Mouse (Mus musculus) C2C12 (cell line): ENCODE data around the gene Utp3. TPM values are rescaled to one million over a fixed set of nuclear protein-coding genes. Genes with fewer than 3 reads are reported as not detected.

Experiments
- H3K27me3 ChIP-seq: one replicate; pipeline ENCODE4 v1.6.1; 2011; ENCODE audit not compliant: control insufficient read depth, insufficient read depth, insufficient read length
- H3K36me3 ChIP-seq: one replicate; pipeline ENCODE4 v1.6.1; 2011; ENCODE audit not compliant: control insufficient read depth, insufficient read depth
- H3K4me3 ChIP-seq: one replicate; pipeline ENCODE4 v1.5.1; 2011; ENCODE audit warnings: mild to moderate bottlenecking, control low read depth; ENCODE audit not compliant: poor library complexity, insufficient read depth, severe bottlenecking
- H3K79me2 ChIP-seq: one replicate; pipeline ENCODE4 v1.6.1; 2011; ENCODE audit not compliant: control insufficient read depth, insufficient read depth
- H3K79me3 ChIP-seq: one replicate; pipeline ENCODE4 v1.6.1; 2011; ENCODE audit warnings: low read depth, control low read depth
- H3ac ChIP-seq: one replicate; pipeline ENCODE3; 2011; ENCODE audit warnings: low read depth; ENCODE audit not compliant: control insufficient read depth, insufficient read length
- CEBPB ChIP-seq: IDR thresholded peaks from one replicate; pipeline ENCODE4 v1.6.1; 2011; ENCODE audit warnings: low read depth, mild to moderate bottlenecking, control low read depth, moderate library complexity
- CTCF ChIP-seq: IDR thresholded peaks from one replicate; pipeline ENCODE4 v1.5.1; 2011; ENCODE audit not compliant: control insufficient read depth, insufficient read depth, insufficient read length
- FOSL1 ChIP-seq: IDR thresholded peaks from one replicate; pipeline ENCODE4 v1.8.0; 2011; ENCODE audit warnings: mild to moderate bottlenecking, low read length; ENCODE audit not compliant: poor library complexity, insufficient read depth, severe bottlenecking
- MAX ChIP-seq: IDR thresholded peaks from one replicate; pipeline ENCODE4 v1.6.1; 2011; ENCODE audit warnings: mild to moderate bottlenecking, control low read depth
- MYOD1 ChIP-seq: IDR thresholded peaks from one replicate; pipeline ENCODE4 v1.6.1; 2011; ENCODE audit warnings: low read depth; ENCODE audit not compliant: control insufficient read depth, insufficient read length
- MYOG ChIP-seq: IDR thresholded peaks from one replicate; pipeline ENCODE4 v1.6.1; 2011; ENCODE audit not compliant: control insufficient read depth, insufficient read length; ENCODE audit errors: extremely low read depth
- USF1 ChIP-seq: IDR thresholded peaks from one replicate; pipeline ENCODE4 v1.6.1; 2011; ENCODE audit warnings: low read depth, mild to moderate bottlenecking, control low read depth, moderate library complexity
- polyA plus RNA-seq: library from polyadenylated mRNA; unstranded; fragments of >200 nt; fragmentation: generic; extraction: Trizol; gene quantifications from one replicate; pipeline ENCODE4 v1.2.1, GENCODE M21; 2012; ENCODE audit warnings: missing spikeins

The Utp3 gene
- polyA plus RNA-seq, 1 experiment, result 43.7 TPM

GRCm38 (mm10) chr5:88581343-88581742 is 27.1 kb downstream of the Utp3 start:
- Histone ChIP-seq H3K4me3 (no peak overlapping the region), H3K36me3 (no peaks in the 10 kb centered on the region), H3K27me3 (no peaks in the 10 kb centered on the region), H3ac (no peak overlapping the region), H3K79me2 (peaks cover 10% of the 10 kb centered on the region), H3K79me3 (no peaks in the 10 kb centered on the region)
- TF ChIP-seq MYOG, result no peak

GRCm38 (mm10) chr5:88583271-88584031 is 29.2 kb downstream of the Utp3 start:
- Histone ChIP-seq H3ac (no peak overlapping the region), H3K4me3 (no peak overlapping the region), H3K36me3 (no peaks in the 10 kb centered on the region), H3K27me3 (no peaks in the 10 kb centered on the region), H3K79me2 (peaks cover 13% of the 10 kb centered on the region), H3K79me3 (no peaks in the 10 kb centered on the region)
- TF ChIP-seq FOSL1, result no peak
- TF ChIP-seq USF1, result peak; percentile 45

GRCm38 (mm10) chr5:88584061-88584460 is 29.8 kb downstream of the Utp3 start:
- no peak overlapping the region for H3ac ChIP-seq
- H3K27me3 ChIP-seq, result no peaks in the 10 kb centered on the region
- H3K4me3 ChIP-seq, result no peak overlapping the region
- H3K79me2 ChIP-seq, result peaks cover 13% of the 10 kb centered on the region
- TF ChIP-seq MAX (no peak), CTCF (no peak), FOSL1 (no peak), USF1 (no peak)
- H3K79me3 ChIP-seq, result no peaks in the 10 kb centered on the region
- H3K36me3 ChIP-seq, result no peaks in the 10 kb centered on the region

GRCm38 (mm10) chr5:88586407-88587174 is 32.3 kb downstream of the Utp3 start:
- H3K36me3 ChIP-seq, result no peaks in the 10 kb centered on the region
- H3K79me3 ChIP-seq, result no peaks in the 10 kb centered on the region
- no peaks in the 10 kb centered on the region for H3K27me3 ChIP-seq
- peaks cover 13% of the 10 kb centered on the region for H3K79me2 ChIP-seq
- TF ChIP-seq MAX (no peak), FOSL1 (no peak), MYOD1 (no peak), USF1 (no peak), MYOG (no peak), CEBPB (no peak), CTCF (no peak)
- H3ac ChIP-seq, result no peak overlapping the region
- no peak overlapping the region for H3K4me3 ChIP-seq

DNA sequence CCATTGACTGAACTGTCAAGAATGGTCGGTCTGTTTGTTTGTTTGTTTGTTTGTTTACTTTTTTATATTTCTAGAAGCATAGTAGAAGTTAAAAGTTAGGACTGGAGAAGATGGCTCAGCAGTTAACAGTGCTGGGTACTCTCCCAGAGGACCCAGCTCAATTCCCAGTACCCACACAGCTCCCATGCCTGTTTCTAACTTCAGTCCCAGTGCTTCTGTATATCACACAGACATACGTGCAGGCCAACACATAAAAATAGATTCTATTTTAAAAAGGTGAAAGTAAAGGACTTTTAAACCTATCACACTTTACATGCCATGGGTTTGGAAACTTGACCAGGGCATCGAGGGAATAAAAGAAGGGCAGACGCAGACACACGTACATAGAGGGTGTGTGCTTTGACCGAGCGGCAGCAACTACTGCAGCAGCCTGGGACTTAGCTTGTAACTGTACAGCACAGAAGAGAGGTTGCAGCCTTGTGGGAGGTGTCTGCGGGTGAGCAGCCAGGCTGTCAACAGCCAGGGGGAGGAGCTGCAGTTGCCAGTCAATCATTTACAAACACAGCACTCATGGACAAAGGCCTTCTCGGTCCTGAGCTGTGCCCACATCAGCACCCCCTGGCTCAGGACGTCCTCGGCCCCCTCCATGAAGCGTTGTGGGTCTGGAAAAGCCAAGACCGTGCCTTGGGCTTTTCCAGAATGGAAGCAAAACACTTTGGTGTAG is 33.1 kb downstream of the Utp3 start:
- Histone ChIP-seq H3ac (no peak overlapping the region), H3K4me3 (no peak overlapping the region), H3K79me3 (no peaks in the 10 kb centered on the region), H3K36me3 (no peaks in the 10 kb centered on the region), H3K27me3 (no peaks in the 10 kb centered on the region), H3K79me2 (peaks cover 9% of the 10 kb centered on the region)
- no peak for TF ChIP-seq FOSL1
- TF ChIP-seq USF1, result no peak
- TF ChIP-seq MYOG, result no peak
- no peak for TF ChIP-seq CTCF
- TF ChIP-seq MYOD1, result no peak
- TF ChIP-seq MAX, result no peak
- TF ChIP-seq CEBPB, result no peak

DNA sequence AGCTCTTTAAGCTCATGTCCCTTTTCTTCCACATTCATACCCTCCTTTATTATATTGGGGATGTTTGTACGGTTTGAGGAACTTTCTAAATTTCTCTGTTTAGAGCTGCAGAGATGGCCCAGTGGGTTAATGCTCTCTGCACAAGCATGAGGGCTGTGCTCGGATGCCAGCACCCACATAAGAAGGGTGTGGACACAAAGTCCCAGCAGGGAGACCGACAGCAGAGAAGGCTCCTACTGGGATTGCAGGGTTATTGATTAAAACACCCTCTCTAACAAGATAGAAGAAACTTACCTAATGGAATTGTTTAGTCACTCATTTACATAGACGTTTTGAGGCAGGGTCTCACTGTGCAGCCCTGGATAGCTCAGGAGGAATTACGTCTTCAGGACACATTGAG is 34.2 kb downstream of the Utp3 start:
- no peaks in the 10 kb centered on the region for H3K79me3 ChIP-seq
- H3K79me2 ChIP-seq, result peaks cover 7% of the 10 kb centered on the region
- no peaks in the 10 kb centered on the region for H3K27me3 ChIP-seq
- TF ChIP-seq MYOD1 (no peak), MYOG (no peak), CEBPB (no peak), MAX (no peak), USF1 (no peak), FOSL1 (no peak), CTCF (no peak)
- H3ac ChIP-seq, result no peak overlapping the region
- H3K36me3 ChIP-seq, result no peaks in the 10 kb centered on the region
- no peak overlapping the region for H3K4me3 ChIP-seq
